Mouse (Mus musculus) heart, postnatal 36 days (tissue): Measurements from ENCODE around the gene Tmem108. TPM values are rescaled to one million over a fixed set of nuclear protein-coding genes. Genes with fewer than 3 reads are reported as not detected.

ENCODE experiments used
- DNase-seq, 2 experiments: peaks; one replicate each; pipeline ENCODE4 v3.0.0; 2021 to 2022
- intact Hi-C: fragments of 180-260 bp; cut with DNase I; formaldehyde crosslinking; loops from one replicate; pipeline ENCODE4 v1.15.1; 2025
- total RNA-seq, 2 experiments: library from RNA; stranded (reverse); gene quantifications; 2 replicates each; pipeline ENCODE4 v1.2.3; 2021

The Tmem108 gene
- total RNA-seq, 2 experiments from 2014 or later = 3.7 to 5.7 TPM

- intact Hi-C loops = no loop called here
- DNase-seq = no peak
Observed at GRCm38 (mm10) chr9:103558741-103559140, 202.9 kb downstream of the Tmem108 start.

- intact Hi-C loops = no loop called here
- no peak for DNase-seq
Observed at GRCm38 (mm10) chr9:103558240-103558639, 203.4 kb downstream of the Tmem108 start.

GRCm38 (mm10) chr9:103557085-103557484, 204.6 kb downstream of the Tmem108 start:
- intact Hi-C loops = no loop called here
- no peak for DNase-seq

- DNase-seq = no peak
- intact Hi-C loops = no loop called here
Observed at GRCm38 (mm10) chr9:103555334-103555733, 206.3 kb downstream of the Tmem108 start.

- DNase-seq = no peak
- intact Hi-C loops = no loop called here
Observed at GRCm38 (mm10) chr9:103550661-103551248, 210.9 kb downstream of the Tmem108 start.

- intact Hi-C loops = no loop called here
- no peak for DNase-seq
Observed at GRCm38 (mm10) chr9:103549178-103549577, 212.5 kb downstream of the Tmem108 start.

- no peak for DNase-seq
- intact Hi-C loops = no loop called here
Observed at GRCm38 (mm10) chr9:103548606-103549005, 213.0 kb downstream of the Tmem108 start.

GRCm38 (mm10) chr9:103546695-103547645, 214.7 kb downstream of the Tmem108 start:
- DNase-seq = no peak

GRCm38 (mm10) chr9:103545729-103546128, 215.9 kb downstream of the Tmem108 start:
- intact Hi-C loops = no loop called here
- DNase-seq = no peak

More at GRCm38 (mm10) chr9:103546695-103547645, 214.7 kb downstream of the Tmem108 start:
- intact Hi-C loops = no loop called here

GRCm38 (mm10) chr9:103545271-103545670, 216.4 kb downstream of the Tmem108 start:
- intact Hi-C loops = no loop called here
- no peak for DNase-seq

GRCm38 (mm10) chr9:103544599-103544998, 217.0 kb downstream of the Tmem108 start:
- no peak for DNase-seq
- intact Hi-C loops = no loop called here

GRCm38 (mm10) chr9:103540518-103540917, 221.1 kb downstream of the Tmem108 start:
- intact Hi-C loops = no loop called here
- no peak for DNase-seq

- no peak for DNase-seq
- intact Hi-C loops = no loop called here
Observed at GRCm38 (mm10) chr9:103538047-103538816, 223.4 kb downstream of the Tmem108 start.

- DNase-seq = no peak
- intact Hi-C loops = no loop called here
Observed at GRCm38 (mm10) chr9:103536059-103536634, 225.5 kb downstream of the Tmem108 start.

- DNase-seq = no peak
- intact Hi-C loops = no loop called here
Observed at GRCm38 (mm10) chr9:103525041-103525537, 236.5 kb downstream of the Tmem108 start.

GRCm38 (mm10) chr9:103524600-103524999, 237.0 kb downstream of the Tmem108 start:
- DNase-seq = no peak
- intact Hi-C loops = no loop called here

- no peak for DNase-seq
- intact Hi-C loops = no loop called here
Observed at GRCm38 (mm10) chr9:103523742-103524403, 237.8 kb downstream of the Tmem108 start.

GRCm38 (mm10) chr9:103523008-103523407, 238.6 kb downstream of the Tmem108 start:
- intact Hi-C loops = no loop called here
- no peak for DNase-seq

- DNase-seq = no peak
- intact Hi-C loops = no loop called here
Observed at GRCm38 (mm10) chr9:103513884-103514283, 247.8 kb downstream of the Tmem108 start.

GRCm38 (mm10) chr9:103512257-103512656, 249.4 kb downstream of the Tmem108 start:
- intact Hi-C loops = no loop called here
- DNase-seq = no peak
